Mouse (Mus musculus) kidney, postnatal 36 days (tissue): ENCODE measurements at regions not wholly inside any gene's neighbourhood (a gene's known extent, or its start where the extent isn't known, plus 50 kb on each side); places are given as distances from the start of the nearest gene placed in this dataset.
"Not testable (repeated sequence)": the region's sequence is repeated elsewhere in the genome, so short reads cannot be mapped to it uniquely, and the experiment has no call there.

Source experiments
- DNase-seq, 2 experiments: peaks; one replicate each; pipeline ENCODE4 v3.0.0; 2021 to 2022; ENCODE audit warnings: mixed read lengths in 2 of 2

DNA sequence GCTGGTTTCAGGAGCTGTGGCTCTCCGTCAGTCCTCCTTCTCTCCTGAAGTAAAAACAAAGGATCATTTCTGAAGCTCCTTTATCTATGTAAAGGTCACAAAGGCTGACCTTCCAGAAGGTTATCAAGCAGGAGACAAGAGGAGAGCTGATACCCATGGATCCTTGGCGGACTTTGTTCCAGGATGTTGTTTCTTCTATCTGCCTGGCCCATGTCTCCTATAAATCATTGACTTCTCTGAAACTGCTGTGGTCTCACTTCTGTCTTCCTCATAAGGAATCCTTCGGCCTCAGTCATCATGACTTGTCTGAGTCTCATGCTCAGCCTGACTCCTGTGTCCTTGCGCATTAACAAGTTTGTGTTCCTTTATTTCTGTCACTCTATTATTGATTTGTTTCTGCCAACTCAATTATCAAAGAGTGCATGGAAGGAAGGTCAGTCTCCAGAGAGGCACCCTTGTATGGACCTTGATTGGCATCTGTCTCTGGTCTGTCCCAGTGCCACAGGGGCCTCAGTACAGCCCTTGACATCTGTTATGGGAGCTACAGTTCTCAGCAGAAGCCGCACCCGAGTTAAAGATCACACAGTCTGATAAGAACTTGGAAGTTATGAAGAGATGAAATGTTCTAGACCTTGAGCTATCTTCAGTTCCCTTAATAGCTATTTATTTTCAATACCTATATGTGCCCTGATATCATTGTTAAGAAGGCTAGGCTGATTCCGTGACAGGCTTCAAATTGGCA is 53.2 kb upstream of the Dazl start:
- DNase-seq = no peak

- DNase-seq = not testable (repeated sequence)
Observed at GRCm38 (mm10) chr17:50353818-50354217, 60.4 kb upstream of the Dazl start.

DNA sequence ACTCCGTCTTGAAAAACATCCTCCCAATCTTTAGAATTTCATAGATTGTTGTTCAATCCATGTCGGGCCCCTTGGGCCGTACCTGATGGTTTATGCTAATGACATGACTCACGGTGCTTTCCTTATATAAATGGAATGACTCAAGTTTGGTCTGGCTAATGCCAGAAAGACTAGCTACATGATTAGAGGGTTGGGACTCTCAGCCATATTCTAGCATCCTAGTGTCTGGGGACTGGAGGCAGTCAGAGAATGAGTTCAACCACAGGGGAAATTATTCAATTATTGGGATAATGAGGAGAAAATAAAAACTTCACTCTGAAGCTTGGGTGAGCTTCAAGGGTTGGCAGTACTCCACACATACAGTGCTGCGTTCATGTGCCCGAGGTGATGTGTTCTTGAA is 60.9 kb upstream of the Dazl start:
- DNase-seq = no peak

DNA sequence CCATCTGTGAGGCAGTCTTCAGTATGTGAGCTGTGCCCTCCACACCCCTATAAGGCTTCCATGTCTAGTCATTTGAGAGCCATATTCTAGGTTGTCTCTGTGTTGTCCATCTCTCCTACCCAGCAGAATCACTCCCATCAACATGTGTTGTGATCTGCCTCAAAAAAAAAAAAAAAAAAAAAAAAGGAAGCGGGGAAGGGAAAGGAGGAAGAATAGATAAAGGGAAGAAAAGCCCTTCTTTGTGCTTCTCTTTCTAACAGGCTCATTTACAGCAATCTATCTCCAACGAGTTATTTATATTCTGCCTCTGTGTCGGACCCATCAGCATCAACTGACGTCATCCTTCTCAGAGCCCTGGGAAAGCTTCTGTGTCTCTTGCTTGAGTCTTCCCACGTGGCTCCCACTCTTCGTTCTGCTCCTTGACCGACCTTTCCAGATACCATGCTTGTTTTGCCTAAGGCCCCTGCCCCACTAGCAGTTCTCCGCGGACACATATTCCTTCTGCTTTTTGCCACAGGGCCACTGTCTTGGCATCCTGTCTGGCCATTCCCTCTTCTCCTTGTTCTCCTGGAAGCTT is 68.3 kb upstream of the Dazl start:
- DNase-seq = no peak

DNA sequence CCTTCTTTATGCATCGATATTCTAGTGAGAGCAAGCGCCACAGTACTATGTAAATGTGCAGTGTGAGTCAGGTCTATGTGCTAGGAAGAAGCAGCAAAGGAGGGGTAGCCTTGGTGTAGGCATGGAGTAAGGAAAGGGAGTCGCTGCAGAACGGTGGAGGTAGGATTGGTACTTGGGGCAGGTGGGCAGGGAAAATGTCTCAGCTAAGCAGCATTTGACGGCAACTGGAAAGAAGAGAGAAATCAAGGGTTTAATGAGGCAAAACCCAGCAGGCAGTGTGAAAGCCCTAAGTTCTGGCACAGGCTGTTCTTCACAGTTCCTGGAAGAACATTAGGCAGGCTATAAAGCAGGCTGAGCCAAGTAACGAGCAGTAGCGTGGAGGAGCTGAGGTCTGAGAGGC is 72.0 kb upstream of the Dazl start:
- no peak for DNase-seq

- no peak for DNase-seq
Observed at GRCm38 (mm10) chr17:50366181-50366580, 72.7 kb upstream of the Dazl start.

GRCm38 (mm10) chr17:50369216-50369875 is 75.9 kb upstream of the Dazl start:
- peak; percentile 27 to 40 for DNase-seq

DNA sequence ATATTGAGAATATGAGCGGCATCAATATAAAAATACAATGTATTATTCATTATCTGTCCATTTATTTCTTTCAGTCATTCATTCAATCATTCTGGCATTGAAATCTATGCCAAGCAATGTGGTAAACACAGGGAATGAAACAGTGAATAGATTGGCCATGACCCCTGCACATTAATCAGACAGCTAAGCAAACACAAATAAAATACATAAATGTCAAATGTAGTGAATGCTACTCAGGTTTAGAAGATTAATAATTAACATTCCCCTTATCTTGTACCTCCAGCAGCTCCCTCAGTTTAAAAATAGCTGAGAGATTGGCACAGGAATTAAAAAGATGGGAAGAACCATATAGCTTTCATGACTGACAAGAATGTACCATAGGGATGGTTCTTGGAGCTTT is 77.0 kb upstream of the Dazl start:
- no peak for DNase-seq

DNA sequence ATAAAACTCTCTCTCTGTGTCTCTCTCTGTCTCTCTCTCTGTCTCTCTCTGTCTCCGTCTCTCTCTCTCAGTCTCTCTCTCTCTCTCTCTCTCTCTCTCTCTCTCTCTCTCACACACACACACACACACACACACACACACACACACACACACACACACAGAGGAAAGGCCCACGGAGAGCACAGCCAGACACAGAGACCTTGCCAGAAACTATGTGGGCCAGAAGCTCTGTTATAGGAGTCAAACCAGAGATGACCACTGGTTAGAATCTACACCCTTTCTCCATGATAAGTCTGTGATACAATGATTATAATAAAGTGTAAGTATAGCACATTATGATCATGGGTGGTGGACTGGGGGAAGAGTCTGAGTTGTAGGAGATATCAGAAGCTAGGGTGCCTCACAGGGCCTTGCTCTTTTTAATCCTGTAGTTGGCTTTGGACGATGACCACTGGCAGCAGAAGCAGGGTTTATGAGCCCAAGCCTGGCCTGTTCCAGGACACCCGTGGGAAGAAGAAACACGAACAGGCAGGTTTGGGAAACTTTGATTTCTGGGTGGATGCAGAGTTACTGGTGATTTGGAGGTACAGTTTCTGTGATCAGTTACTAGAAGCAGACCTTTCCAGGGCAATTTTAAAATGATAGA is 80.2 kb upstream of the Dazl start:
- no peak for DNase-seq

- DNase-seq = no peak
Observed at GRCm38 (mm10) chr17:50375465-50375864, 82.0 kb upstream of the Dazl start.

- DNase-seq = no peak
Observed at GRCm38 (mm10) chr17:50376708-50377107, 83.3 kb upstream of the Dazl start.

- no peak for DNase-seq
Observed at GRCm38 (mm10) chr17:50378141-50378727, 84.8 kb upstream of the Dazl start.

GRCm38 (mm10) chr17:50388715-50389710 is 95.6 kb upstream of the Dazl start:
- no peak for DNase-seq

DNA sequence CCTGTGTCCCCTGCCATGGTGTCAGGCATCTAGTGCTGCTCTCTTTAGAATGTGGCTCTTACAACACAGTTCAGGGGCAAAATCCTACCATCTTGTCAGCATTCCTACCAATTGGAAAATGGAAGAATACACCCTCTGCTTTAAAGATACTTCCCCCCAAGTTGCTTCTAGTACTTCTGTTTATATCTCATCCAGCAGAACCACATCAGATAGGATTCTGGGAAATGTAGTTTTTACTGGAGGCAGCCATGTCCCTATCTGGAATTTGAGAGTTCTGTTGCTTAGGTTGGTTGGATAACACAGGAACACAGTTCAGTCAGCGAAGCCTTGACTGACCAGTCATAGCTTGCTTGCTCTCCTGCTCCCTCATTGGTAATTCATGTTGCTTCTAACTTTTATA is 96.7 kb upstream of the Dazl start:
- DNase-seq = no peak

GRCm38 (mm10) chr17:50391207-50391606 is 97.8 kb upstream of the Dazl start:
- no peak for DNase-seq

DNA sequence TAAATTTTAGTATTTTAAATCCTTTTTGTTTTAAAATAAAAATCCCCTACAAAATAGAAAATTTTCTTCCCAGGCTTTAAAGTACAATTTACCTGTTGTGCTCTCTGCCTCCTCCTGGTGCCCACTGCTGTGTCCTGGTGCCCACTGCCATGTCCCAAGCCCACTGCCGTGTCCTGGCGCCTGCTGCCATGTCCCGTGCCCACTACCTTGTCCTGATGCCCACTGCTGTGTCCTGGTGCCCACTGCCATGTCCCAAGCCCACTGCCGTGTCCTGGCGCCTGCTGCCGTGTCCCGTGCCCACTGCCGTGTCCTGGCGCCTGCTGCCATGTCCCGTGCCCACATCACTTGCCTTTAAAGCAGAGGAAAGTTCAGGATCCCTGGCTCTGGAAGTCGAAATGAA is 98.6 kb upstream of the Dazl start:
- no peak for DNase-seq

DNA sequence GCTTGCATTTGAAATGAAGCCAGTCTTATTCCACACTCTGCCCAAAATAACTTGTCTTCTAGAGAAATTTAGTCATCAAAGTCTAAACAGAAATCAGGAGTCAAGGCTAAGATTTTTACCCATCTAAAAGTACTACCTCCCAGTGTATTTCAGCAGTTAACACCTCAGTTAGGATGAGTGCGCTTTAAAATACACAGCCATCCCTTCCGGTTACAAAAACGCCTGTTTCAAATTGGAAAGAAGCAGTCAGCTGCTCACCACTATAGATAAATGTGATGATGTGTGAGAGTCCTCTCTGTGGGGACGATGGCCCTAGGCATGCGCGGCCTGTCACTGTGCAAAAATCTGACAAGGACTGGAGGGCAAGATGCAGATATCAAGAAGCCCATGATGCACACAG is 99.0 kb upstream of the Dazl start:
- DNase-seq = no peak

GRCm38 (mm10) chr17:50392966-50393365 is 99.5 kb upstream of the Dazl start:
- DNase-seq = no peak

DNA sequence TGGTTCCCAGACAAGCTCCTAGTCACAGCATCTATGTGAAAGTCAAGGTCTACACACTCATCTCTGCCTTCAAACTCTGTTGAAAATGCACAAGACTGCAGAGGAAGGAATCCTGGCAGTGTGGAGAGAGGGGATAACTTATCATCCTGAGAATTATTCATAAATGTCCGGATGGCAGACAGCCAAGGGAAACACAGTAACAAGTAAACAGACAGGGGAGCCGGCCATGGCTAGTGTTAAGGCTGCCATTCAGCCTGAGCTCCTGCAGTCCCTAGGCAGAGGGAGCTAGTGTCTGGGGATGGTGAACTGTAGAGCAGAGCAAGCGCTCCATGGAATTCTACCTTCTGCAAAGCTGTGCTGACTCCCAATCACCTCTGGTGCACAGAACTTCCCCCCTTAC is 100.3 kb upstream of the Dazl start:
- DNase-seq = peak; percentile 29 to 39

- no peak for DNase-seq
Observed at GRCm38 (mm10) chr17:50394801-50395200, 101.4 kb upstream of the Dazl start.

- DNase-seq = no peak
Observed at GRCm38 (mm10) chr17:50395669-50396068, 102.2 kb upstream of the Dazl start.

DNA sequence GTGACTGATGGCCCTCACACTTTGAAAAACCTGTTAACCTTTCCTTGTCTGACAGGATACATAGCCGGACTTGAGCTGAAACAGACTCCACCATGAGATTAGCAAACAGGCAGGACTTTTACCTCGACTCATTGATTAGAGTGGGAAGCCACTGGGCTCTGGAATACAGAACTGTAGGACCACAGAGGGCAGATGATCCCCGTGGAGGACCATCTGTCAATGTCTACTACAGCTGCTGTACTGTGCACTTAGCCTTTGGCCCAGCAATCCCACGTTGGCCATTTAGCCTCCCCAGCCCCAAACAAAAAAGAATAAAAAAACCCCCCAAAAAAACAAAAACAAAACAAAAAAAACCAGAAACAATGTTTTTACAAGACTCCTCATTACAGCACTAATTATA is 103.9 kb upstream of the Dazl start:
- no peak for DNase-seq
